Mouse (Mus musculus) lung, embryonic 16.5 days (tissue): ENCODE data around the gene Tomm20l. TPM values are rescaled to one million over a fixed set of nuclear protein-coding genes. Genes with fewer than 3 reads are reported as not detected.

Experiments used
- ATAC-seq: fragments of 200-750 bp; cut with Nextera tagmentation; 2 replicates; pipeline ENCODE4 v1.8.0; 2017; ENCODE audit warnings: low read depth, mild to moderate bottlenecking, moderate library complexity
- H3K27ac ChIP-seq: fragments of 300-500 bp; sonication (generic); 2 replicates; pipeline ENCODE4 v1.5.1; 2014; ENCODE audit warnings: mild to moderate bottlenecking, control low read depth, low read length
- H3K27me3 ChIP-seq: fragments of 300-500 bp; sonication (generic); 2 replicates; pipeline ENCODE4 v1.6.1; 2014; ENCODE audit warnings: low read depth, low read length, mixed read lengths; ENCODE audit not compliant: control insufficient read depth, insufficient read depth
- H3K36me3 ChIP-seq: fragments of 300-500 bp; sonication (generic); 2 replicates; pipeline ENCODE4 v1.6.1; 2014; ENCODE audit warnings: low read length; ENCODE audit not compliant: control insufficient read depth, insufficient read depth
- H3K4me1 ChIP-seq: fragments of 300-500 bp; sonication (generic); replicated peaks from 2 replicates; pipeline ENCODE4 v1.6.1; 2014; ENCODE audit warnings: low read length, mixed read lengths; ENCODE audit not compliant: control insufficient read depth, insufficient read depth
- H3K4me2 ChIP-seq: fragments of 300-500 bp; sonication (generic); 2 replicates; pipeline ENCODE4 v1.6.1; 2014; ENCODE audit warnings: low read depth, low read length, control low read depth
- H3K4me3 ChIP-seq: fragments of 300-500 bp; sonication (generic); 2 replicates; pipeline ENCODE4 v1.5.1; 2014; ENCODE audit warnings: mild to moderate bottlenecking, low read length, control low read depth
- H3K9ac ChIP-seq: fragments of 300-500 bp; sonication (generic); 2 replicates; pipeline ENCODE4 v1.6.1; 2014; ENCODE audit warnings: low read length, control low read depth
- H3K9me3 ChIP-seq: fragments of 300-500 bp; sonication (generic); 2 replicates; pipeline ENCODE4 v1.6.1; 2016; ENCODE audit warnings: low read length; ENCODE audit not compliant: control insufficient read depth
- WGBS: fragments of 180-500 bp; shearing (Covaris S2); extraction: QIAGEN DNeasy Blood & Tissue Kit; methylation state at CpG from one replicate; pipeline ENCODE4 v1.1.7; 2014; 5-methylcytosine and 5-hydroxymethylcytosine counted together
- polyA plus RNA-seq: library from polyadenylated mRNA; unstranded; fragments of >200 nt; fragmentation: Nextera tagmentation; extraction: Ambion mirVana; gene quantifications from 2 replicates; pipeline ENCODE4 v1.2.1, GENCODE M21; 2015

Gene Tomm20l
- polyA plus RNA-seq, 1 experiment from 2014 or later: 1.3 TPM

DNA sequence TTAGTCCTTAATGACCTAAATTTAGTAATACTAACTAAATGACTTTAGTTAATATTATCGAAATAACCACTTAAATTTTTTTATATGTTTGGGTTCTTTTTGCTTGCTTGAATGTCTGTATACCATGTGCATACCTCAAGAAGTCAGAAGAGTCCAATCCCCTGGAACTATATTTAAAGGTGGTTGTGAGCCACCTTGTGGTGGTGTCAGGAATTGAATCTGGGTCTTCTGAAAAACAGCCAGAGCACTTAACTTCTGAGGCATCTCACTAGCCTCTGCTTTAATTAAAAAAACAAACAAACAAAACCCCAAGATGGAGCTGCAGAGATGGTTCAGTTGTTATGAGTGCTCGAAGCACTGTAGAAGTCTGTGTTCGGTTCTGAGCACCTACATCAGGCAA is 36.4 kb downstream of the Tomm20l start:
- Histone ChIP-seq H3K27ac (no peak overlapping the region), H3K4me3 (no peak overlapping the region), H3K9ac (no peak overlapping the region), H3K36me3 (peaks cover 30% of the 10 kb centered on the region), H3K4me2 (no peak overlapping the region), H3K27me3 (no peaks in the 10 kb centered on the region), H3K4me1 (no peaks in the 10 kb centered on the region), H3K9me3 (no peaks in the 10 kb centered on the region)
- WGBS: 74% methylated on average over 3 of the region's 3 CpGs
- ATAC-seq: no peak

DNA sequence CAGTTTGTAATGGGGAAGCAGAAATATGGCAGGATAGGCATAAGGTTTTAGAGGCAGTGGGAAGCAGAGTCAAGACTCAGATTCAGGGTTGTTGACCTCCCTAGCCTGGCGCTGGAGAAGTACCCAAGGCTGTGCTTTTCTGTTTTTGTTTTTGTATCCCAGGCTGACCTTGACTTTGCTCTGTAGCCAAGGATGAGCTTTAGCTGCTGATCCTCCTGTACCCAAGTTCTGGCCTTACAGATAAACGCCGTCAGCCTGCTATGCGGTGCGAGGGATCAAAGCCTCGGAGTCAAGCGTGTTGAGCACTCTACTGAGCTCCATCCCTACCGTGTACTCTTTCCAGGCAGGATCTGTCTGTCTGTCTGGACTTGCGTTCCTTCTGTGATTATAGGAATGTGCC is 37.6 kb downstream of the Tomm20l start:
- Histone ChIP-seq H3K4me1 (no peaks in the 10 kb centered on the region), H3K9ac (no peak overlapping the region), H3K27me3 (no peaks in the 10 kb centered on the region), H3K9me3 (no peaks in the 10 kb centered on the region), H3K27ac (no peak overlapping the region), H3K4me2 (no peak overlapping the region), H3K4me3 (no peak overlapping the region), H3K36me3 (peaks cover 28% of the 10 kb centered on the region)
- ATAC-seq: no peak
- WGBS: 96% methylated on average over 9 of the region's 9 CpGs

DNA sequence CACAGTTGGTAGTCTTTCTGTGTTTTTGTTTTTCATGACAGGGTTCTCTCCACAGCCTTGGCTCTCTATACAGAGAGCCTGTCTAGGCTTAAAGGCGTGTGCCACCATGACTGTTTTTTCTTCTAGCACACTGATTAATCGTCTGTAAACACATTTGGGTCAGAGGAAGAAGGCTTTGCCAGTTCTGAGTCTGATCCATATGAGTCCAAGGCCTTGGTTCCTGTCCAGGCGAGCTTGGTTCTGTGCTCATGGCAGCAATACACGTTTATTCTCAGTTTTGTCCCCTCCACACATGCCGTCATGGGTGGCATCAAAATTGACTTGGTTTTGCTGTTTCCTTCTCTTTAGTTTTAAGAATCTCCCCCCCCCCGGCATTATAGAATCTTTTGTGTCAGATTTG is 38.2 kb downstream of the Tomm20l start:
- Histone ChIP-seq H3K27ac (no peak overlapping the region), H3K9me3 (no peaks in the 10 kb centered on the region), H3K4me1 (no peaks in the 10 kb centered on the region), H3K9ac (no peak overlapping the region), H3K4me3 (no peak overlapping the region), H3K4me2 (no peak overlapping the region), H3K36me3 (peaks cover 28% of the 10 kb centered on the region), H3K27me3 (no peaks in the 10 kb centered on the region)
- ATAC-seq: no peak
- 86% methylated on average over 6 of the region's 6 CpGs for WGBS

DNA sequence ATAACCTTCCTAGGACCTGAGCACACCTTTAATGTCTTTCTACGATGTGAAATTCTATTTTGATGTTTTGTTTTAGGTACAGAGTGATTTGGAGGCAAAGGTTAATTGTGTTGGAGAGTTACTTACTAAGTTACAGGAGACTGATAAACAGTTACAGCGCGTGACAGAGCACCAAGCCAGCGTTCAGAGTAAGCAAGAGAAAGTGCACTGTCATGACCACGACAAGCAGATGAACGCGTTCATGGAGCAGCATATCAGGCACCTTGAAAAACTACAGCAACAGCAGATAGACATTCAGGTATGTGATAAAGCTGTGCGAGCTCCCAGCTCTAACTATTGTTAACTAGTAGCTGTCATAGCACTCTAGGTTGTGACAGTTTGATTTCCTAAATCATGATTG is 38.9 kb downstream of the Tomm20l start:
- WGBS: 88% methylated on average over 8 of the region's 8 CpGs

DNA sequence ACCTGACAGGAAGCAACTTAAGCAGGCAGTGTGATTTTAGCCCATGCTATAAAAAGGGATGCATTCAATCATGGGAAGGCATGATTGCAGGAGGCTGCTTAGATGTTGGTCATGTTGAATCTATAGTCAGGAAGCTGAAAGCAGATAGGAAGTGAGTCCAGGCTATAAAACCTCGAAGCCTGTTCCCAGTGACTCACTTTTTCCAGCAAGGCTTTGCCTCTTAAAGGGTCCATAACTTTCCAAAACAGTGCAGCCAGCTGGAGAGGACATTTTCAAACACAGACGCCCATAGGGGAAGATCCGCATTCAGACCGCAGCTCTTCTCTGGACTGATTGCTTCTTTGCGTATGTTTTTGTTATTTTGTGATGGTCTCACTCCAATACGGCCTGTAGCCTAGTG is 43.8 kb downstream of the Tomm20l start:
- Histone ChIP-seq H3K36me3 (peaks cover 24% of the 10 kb centered on the region), H3K27ac (no peak overlapping the region), H3K4me1 (no peaks in the 10 kb centered on the region), H3K9me3 (no peaks in the 10 kb centered on the region), H3K4me2 (no peak overlapping the region), H3K9ac (no peak overlapping the region), H3K27me3 (no peaks in the 10 kb centered on the region), H3K4me3 (no peak overlapping the region)
- 90% methylated on average over 6 of the region's 6 CpGs for WGBS
- ATAC-seq: no peak

More for the DNA sequence above, 38.9 kb downstream of the Tomm20l start:
- Histone ChIP-seq H3K27ac (no peak overlapping the region), H3K9me3 (no peaks in the 10 kb centered on the region), H3K4me2 (no peak overlapping the region), H3K36me3 (peaks cover 30% of the 10 kb centered on the region), H3K4me1 (no peaks in the 10 kb centered on the region), H3K4me3 (no peak overlapping the region), H3K9ac (no peak overlapping the region), H3K27me3 (no peaks in the 10 kb centered on the region)
- no peak for ATAC-seq

DNA sequence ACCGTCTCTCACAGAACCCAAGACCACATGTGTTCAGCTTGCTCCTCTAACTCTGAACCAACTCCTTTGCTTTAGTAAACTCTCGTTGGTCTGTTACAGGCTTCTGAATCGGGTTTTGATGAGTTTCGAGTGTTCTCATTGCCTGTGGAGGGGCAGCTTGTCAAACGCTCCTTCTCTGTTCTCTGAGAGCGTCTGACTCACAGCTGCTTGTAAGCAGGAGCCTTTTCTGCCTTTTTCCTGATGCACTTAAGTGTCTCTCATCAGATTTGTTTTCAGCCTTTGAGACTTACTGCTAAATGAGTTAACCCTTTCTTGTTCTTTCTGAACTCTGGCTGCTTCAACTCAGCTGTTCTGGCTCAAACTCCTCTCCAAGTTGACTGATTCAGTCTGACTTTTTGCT is 46.7 kb downstream of the Tomm20l start:
- H3K9ac ChIP-seq: no peak overlapping the region
- peaks cover 27% of the 10 kb centered on the region for H3K36me3 ChIP-seq
- no peaks in the 10 kb centered on the region for H3K27me3 ChIP-seq
- no peaks in the 10 kb centered on the region for H3K4me1 ChIP-seq
- no peak overlapping the region for H3K4me2 ChIP-seq
- H3K4me3 ChIP-seq: no peak overlapping the region
- H3K27ac ChIP-seq: no peak overlapping the region
- no peaks in the 10 kb centered on the region for H3K9me3 ChIP-seq
- WGBS: 68% methylated on average over 6 of the region's 6 CpGs
- ATAC-seq: no peak

DNA sequence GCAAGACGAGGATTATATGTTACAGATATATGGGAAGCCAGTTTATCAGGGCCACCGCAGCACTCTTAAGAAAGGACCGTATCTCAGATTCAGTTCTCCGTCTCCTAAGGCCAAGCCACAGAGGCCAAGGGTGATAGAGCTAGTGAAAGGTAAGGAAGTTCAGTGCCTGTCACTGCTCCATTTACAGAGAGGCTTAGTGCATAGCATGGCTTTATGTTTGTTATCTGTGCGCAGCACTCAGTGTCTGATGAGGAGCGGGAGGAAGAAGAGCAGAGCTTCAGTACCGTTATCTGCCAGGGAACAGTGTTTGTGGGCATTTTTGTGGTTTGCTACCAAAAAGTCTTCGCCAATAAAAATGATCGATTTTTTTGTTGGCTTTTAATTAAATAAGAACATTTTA is 53.2 kb downstream of the Tomm20l start:
- H3K36me3 ChIP-seq: peaks cover 28% of the 10 kb centered on the region
- no peak for ATAC-seq
- 87% methylated on average over 9 of the region's 9 CpGs for WGBS
- no peaks in the 10 kb centered on the region for H3K27me3 ChIP-seq
- H3K4me2 ChIP-seq: no peak overlapping the region
- no peak overlapping the region for H3K4me3 ChIP-seq
- no peak overlapping the region for H3K27ac ChIP-seq
- H3K9ac ChIP-seq: no peak overlapping the region
- H3K9me3 ChIP-seq: no peaks in the 10 kb centered on the region
- no peaks in the 10 kb centered on the region for H3K4me1 ChIP-seq

DNA sequence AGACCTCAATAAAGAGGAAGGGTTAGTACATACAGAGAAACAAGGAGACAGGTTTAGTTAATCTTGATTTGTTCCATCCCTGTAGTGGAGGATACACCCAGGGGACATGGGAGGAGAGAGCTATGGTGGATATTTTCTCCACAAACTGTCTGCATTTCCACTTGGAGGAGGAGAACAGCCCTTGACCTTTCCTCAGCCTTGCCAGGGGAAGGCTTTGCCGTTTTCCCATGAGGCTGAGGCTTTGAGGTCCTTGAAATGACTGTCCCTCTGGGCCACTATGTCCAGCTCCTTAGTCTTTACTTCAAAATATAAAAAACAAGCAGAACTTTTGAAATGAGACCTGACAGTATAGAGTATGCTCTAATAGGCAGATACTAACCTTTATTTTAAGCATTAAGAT is 58.7 kb downstream of the Tomm20l start:
- no peak overlapping the region for H3K4me2 ChIP-seq
- ATAC-seq: no peak
- H3K4me1 ChIP-seq: no peaks in the 10 kb centered on the region
- H3K27ac ChIP-seq: no peak overlapping the region
- 96% methylated on average over 1 of the region's 1 CpGs for WGBS
- H3K9me3 ChIP-seq: no peaks in the 10 kb centered on the region
- H3K36me3 ChIP-seq: peaks cover 25% of the 10 kb centered on the region
- H3K9ac ChIP-seq: no peak overlapping the region
- H3K4me3 ChIP-seq: no peak overlapping the region
- no peaks in the 10 kb centered on the region for H3K27me3 ChIP-seq
